Mouse (Mus musculus): ENCODE measurements at regions not wholly inside any gene's neighbourhood (a gene's known extent, or its start where the extent isn't known, plus 50 kb on each side); places are given as distances from the start of the nearest gene placed in this dataset.

DNA sequence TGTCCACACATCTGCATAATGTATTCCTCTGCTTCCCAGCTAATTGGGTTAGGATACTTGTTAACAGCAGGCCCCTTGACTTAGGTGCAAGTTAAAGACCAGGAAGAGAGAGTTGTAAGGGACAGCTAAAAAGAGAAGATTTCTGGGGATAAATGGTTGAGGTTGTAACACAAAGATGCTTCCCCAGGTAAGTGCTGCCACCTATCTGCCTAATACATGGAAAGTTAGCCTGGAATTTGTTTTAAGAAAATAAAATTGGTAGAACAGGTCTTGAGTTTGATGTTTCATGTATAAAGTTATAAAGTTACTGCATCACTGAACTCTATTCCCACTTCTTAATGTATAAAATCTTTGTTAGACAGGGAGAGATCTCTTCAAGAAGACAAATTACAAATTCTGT, 232.4 kb upstream of the Aga start:
- 0 out of 2 replicates have a peak, but pooled peaks have one; percentile 30 for TF ChIP-seq CTCF (IDR thresholded peaks at IDR 0.05; ENCODE audit: low read depth)
- DNase-seq (no peak), ATAC-seq (no peak)

GRCm38 (mm10) chr8:53281041-53281440, 230.5 kb upstream of the Aga start:
- no peak for ATAC-seq
- Histone ChIP-seq H3K36me3 (ENCODE audit: insufficient read depth) (no peaks in the 10 kb centered on the region), H3K4me3 (ENCODE audit: low read depth, low read length) (no peak overlapping the region)

More for the DNA sequence above, 232.4 kb upstream of the Aga start:
- Histone ChIP-seq H3K36me3 (ENCODE audit: insufficient read depth) (no peaks in the 10 kb centered on the region), H3K27ac (ENCODE audit: low read depth, low read length) (no peak overlapping the region), H3K27me3 (ENCODE audit: insufficient read depth, low read length) (no peaks in the 10 kb centered on the region), H3K4me1 (ENCODE audit: insufficient read depth) (no peaks in the 10 kb centered on the region), H3K4me3 (ENCODE audit: low read depth, low read length) (no peak overlapping the region), H3K9ac (no peak overlapping the region), H3K9me3 (ENCODE audit: low read length) (no peaks in the 10 kb centered on the region), H3K4me2 (ENCODE audit: low read depth) (no peak overlapping the region)

More at GRCm38 (mm10) chr8:53281041-53281440, 230.5 kb upstream of the Aga start:
- no peaks in the 10 kb centered on the region for H3K27me3 ChIP-seq (ENCODE audit: insufficient read depth, low read length)
- no peak for DNase-seq
- no peak for TF ChIP-seq CTCF (IDR thresholded peaks at IDR 0.05; ENCODE audit: low read depth)
- no peak overlapping the region for H3K4me2 ChIP-seq (ENCODE audit: low read depth)
- no peak overlapping the region for H3K27ac ChIP-seq (ENCODE audit: low read depth, low read length)
- H3K4me1 ChIP-seq (ENCODE audit: insufficient read depth), result no peaks in the 10 kb centered on the region
- H3K9ac ChIP-seq, result no peak overlapping the region
- WGBS, result 58% methylated on average over 2 of the region's 2 CpGs
- no peaks in the 10 kb centered on the region for H3K9me3 ChIP-seq (ENCODE audit: low read length)
